Mouse (Mus musculus): Measurements from ENCODE around the gene Ifnar1.
A peak's percentile ranks its signal among the peaks of the same experiment; 100 is the strongest.
"Not testable (repeated sequence)": the region's sequence is repeated elsewhere in the genome, so short reads cannot be mapped to it uniquely, and the experiment has no call there.

The Ifnar1 gene

DNA sequence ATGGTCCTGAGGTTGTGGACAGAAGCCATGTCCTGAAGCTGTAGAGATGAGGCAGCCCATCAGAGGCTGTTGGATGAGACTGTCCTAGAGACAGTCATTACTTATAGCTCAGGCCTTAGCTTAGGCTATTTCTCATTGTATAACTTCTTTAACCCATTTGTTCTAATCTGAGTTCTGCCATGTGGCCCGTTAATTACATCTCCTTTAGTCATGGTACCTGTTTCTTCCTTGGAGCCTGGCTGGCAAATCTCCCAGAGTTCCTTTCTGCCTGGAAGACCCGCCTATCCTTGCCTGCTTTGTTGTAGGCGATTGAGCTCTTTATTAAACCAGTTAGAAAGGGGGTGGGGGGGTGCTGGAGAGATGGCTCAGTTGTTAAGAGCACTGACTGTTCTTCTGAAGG, 11.7 kb downstream of the Ifnar1 start:
- DNase-seq (ENCODE audit: low read depth in 2 of 2, low spot score in 2 of 2): no peak

GRCm38 (mm10) chr16:91498041-91498440, 13.0 kb downstream of the Ifnar1 start:
- DNase-seq (ENCODE audit: low read depth in 2 of 2, low spot score in 2 of 2): no peak

- DNase-seq (ENCODE audit: low read depth in 2 of 2, low spot score in 2 of 2): no peak
Observed at GRCm38 (mm10) chr16:91504701-91505100, 19.7 kb downstream of the Ifnar1 start.

DNA sequence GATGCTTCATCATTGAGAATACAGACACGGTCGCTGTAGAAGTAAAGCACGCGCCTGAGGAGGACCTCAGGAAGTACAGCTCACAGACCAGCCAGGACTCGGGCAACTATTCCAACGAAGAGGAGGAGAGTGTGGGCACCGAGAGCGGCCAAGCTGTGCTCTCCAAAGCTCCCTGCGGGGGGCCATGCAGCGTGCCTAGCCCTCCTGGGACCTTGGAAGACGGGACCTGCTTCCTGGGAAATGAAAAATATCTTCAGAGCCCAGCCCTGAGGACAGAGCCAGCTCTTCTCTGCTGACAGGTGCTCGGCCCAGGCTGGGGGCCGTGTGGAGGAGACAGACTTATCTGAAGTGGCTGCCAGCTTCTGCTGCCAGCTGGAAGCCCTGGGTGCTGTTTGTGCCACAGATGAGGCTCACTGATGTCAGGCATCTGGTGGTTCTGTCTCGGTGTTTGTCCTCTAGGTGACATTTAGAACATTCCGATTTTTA, 20.1 kb downstream of the Ifnar1 start:
- no peak for DNase-seq (ENCODE audit: low read depth in 2 of 2, low spot score in 2 of 2)

DNA sequence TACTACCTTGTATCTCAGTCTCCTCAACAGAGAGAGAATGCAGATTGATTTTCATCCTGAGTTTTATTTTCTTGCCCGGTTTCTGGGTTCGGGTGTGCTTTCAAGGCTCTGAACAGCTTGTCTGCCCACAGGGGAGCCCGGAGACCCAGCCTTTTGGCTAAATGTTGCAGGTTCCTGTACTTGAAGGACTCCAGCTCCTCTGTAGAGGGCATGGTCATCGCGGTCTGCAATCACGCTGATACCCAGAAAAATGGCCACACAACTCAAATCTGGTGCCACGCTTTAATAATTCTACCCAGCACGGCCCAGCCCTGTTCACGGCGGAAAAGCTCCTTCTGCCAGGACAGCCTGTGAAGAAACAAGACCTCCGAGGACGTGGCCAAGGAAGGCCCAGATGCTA, 21.4 kb downstream of the Ifnar1 start:
- DNase-seq (ENCODE audit: low read depth in 2 of 2, low spot score in 2 of 2): no peak

- peak; percentile 80 to 88 for DNase-seq (ENCODE audit: low read depth in 2 of 2, low spot score in 2 of 2)
Observed at GRCm38 (mm10) chr16:91512161-91512787, 27.2 kb downstream of the Ifnar1 start.

GRCm38 (mm10) chr16:91513099-91513498, 28.1 kb downstream of the Ifnar1 start:
- DNase-seq (ENCODE audit: low read depth in 2 of 2, low spot score in 2 of 2): no peak

- DNase-seq (ENCODE audit: low read depth in 2 of 2, low spot score in 2 of 2): no peak
Observed at GRCm38 (mm10) chr16:91517020-91517419, 32.0 kb downstream of the Ifnar1 start.

GRCm38 (mm10) chr16:91522040-91522439, 37.0 kb downstream of the Ifnar1 start:
- DNase-seq (ENCODE audit: low read depth in 2 of 2, low spot score in 2 of 2): no peak

DNA sequence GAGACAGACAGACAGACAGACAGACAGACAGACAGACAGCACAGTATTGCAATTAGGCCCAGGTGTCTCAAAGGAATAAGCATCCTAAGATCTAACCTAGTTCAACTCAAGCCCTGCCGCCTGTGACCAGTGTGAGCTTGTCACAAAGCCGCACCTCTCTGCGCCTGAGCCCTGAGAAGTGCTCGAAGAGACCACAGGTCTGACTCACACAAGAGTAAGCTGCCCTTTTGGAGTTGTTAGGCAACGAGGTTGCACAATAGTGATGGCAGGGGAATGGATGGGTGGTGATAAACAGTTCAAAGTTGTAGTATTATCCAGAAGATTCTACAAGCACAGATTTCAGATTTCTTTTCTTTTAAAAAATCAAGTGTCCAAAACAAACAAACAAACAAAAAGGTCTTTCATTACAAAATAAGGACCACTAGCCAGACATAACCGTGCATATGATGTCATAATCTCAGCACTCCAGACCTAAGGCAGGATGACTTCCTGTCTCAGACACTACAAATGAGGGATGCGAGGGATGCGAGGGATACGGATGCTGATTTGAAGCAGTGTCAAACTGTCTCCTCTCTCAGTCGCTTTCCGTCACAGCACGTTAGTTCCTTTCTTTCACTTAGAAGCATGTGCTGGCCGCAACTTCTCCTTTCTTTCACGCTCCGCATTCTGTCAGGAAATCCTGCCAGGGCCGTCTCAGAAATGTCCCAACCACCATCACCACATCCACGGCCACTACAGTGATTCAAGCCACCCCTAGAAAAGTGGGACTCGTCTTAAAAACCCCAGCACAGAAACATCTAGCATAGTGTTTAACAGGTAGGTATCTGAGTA, 37.7 kb downstream of the Ifnar1 start:
- peak; percentile 44 to 56 for DNase-seq (ENCODE audit: low read depth in 2 of 2, low spot score in 2 of 2)

DNA sequence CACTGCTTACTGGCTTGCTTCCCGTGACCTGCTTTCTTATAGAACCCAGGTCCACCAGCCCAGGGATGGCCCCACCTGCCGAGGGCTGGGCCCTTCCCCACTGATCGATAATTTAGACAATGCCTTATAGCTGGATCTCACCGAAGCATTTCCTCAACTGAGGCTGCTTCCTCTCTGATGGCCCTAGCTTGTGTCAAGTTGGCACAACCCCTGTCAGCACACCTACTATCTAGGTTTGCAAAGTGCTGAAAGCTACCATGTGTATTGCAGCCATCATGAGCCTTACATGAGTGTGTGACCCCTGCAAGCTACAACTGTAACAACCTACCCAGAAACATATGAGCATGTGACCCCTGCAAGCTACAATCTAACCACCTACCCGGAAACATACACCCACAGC, 39.2 kb downstream of the Ifnar1 start:
- DNase-seq (ENCODE audit: low read depth in 2 of 2, low spot score in 2 of 2): no peak

- no peak for DNase-seq (ENCODE audit: low read depth in 2 of 2, low spot score in 2 of 2)
Observed at GRCm38 (mm10) chr16:91526274-91526673, 41.2 kb downstream of the Ifnar1 start.

GRCm38 (mm10) chr16:91527051-91527450, 42.0 kb downstream of the Ifnar1 start:
- no peak for DNase-seq (ENCODE audit: low read depth in 2 of 2, low spot score in 2 of 2)

GRCm38 (mm10) chr16:91527500-91527899, 42.5 kb downstream of the Ifnar1 start:
- no peak for DNase-seq (ENCODE audit: low read depth in 2 of 2, low spot score in 2 of 2)

DNA sequence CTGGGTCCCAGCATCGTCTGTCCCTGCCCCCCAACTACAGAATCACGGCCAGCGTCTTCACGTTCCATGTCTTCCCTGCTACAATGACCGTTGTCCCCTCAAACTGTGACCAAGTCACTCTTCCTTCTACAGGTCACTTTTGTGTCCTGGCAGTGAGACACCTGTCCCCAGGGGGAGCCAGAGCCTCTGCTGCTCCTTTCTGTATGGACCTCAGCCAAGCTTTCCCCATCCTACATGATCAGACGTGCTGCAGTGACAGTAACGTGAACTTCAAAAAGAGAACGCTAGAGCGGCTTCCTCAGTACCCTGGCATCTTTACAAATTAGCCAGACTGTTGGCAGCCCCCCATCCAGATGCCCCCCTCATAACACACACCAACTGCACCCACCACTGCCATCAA, 43.5 kb downstream of the Ifnar1 start:
- DNase-seq (ENCODE audit: low read depth in 2 of 2, low spot score in 2 of 2): no peak

GRCm38 (mm10) chr16:91530830-91531229, 45.8 kb downstream of the Ifnar1 start:
- DNase-seq (ENCODE audit: low read depth in 2 of 2, low spot score in 2 of 2): not testable (repeated sequence)

DNA sequence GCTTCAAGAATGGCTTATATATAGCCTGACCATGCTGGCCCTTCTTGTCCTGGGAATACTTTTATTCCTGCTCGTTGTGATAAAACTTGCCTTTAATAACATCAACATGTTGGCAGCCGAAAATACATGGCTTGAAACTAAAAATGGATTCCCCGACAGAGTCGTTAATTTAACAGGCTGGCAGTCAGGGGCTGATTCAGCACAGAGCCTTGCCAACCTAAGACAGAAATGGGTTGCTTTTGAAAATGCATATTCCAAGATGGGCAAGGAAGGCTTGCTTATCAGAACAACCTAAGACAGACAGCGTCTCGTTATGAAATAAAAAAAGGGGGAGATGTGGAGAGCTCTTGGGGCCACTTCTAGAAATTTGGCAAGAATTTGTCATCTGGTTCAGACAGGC, 46.8 kb downstream of the Ifnar1 start:
- DNase-seq (ENCODE audit: low read depth in 2 of 2, low spot score in 2 of 2): no peak

DNA sequence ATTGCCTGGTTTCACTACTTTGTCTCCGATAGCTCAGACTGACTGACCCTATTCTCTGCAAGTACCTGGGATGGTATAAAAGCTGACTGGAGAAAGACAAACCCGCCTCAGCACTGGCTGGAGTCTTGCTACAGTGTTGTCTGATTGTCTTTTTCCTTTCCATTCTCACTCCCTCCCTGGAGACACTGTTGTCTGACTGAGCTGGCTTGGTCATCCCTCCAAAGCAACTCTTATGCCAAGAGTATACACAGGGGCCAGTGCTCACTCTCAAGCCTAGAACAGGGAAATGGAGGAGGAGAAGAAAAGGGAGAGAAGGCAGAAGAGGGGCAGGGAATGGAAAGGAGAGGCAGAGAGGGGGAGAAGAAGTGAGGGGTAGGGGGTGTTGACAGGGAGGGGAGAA, 47.4 kb downstream of the Ifnar1 start:
- no peak for DNase-seq (ENCODE audit: low read depth in 2 of 2, low spot score in 2 of 2)

- DNase-seq (ENCODE audit: low read depth in 2 of 2, low spot score in 2 of 2): peak; percentile 92 to 94
Observed at GRCm38 (mm10) chr16:91533097-91534001, 48.3 kb downstream of the Ifnar1 start.

DNA sequence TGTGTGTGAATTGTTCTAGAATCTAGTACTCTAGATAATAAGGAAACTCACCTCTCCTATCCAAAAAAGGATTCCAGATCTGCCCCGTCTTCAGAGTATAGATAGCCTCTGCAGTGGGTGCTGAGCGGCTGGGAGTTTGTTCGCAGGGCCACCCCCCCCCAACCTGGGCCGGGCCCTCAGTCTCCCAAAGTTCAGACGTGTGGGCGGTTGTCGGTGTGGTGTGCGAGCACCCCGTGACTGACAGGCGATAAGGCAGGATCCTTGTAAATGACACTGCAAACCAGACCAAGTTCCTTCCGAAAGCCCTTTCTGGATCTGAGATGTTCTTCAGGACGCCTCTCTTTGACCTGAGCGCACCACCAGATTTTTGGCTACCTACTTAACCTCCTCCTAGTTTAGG, 49.4 kb downstream of the Ifnar1 start:
- DNase-seq (ENCODE audit: low read depth in 2 of 2, low spot score in 2 of 2): peak; percentile 49 to 56

DNA sequence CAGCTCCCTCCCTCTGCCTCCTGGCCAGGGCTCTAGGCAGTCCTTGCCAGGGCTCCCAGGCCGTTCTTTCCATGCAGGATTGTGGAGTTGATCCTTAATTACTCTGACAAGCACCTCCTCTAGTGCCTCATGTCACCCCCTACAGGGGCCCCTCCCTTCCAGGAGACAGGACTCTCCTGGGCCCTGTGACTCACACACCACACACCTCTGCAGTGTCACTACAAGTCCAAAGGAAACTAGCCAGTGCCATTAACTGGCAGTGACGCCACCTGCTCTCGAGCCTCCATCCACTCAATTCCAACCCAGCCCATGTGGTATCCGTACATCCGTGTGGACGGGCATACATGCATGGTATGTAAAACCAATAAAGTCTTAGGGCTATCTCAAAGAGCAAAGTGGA, 49.9 kb downstream of the Ifnar1 start:
- DNase-seq (ENCODE audit: low read depth in 2 of 2, low spot score in 2 of 2): no peak

All from CD8-positive naive resting alpha-beta T cell, adult 2 months (primary cell).